Mouse (Mus musculus) MEL (cell line): ENCODE data around the gene Gm12185.
"Not testable (repeated sequence)": the region's sequence is repeated elsewhere in the genome, so short reads cannot be mapped to it uniquely, and the experiment has no call there.

Experiments
- CTCF ChIP-seq, 3 experiments: IDR thresholded peaks in 2 of 3; conservative IDR thresholded peaks in 1 of 3; 2 replicates each; pipeline ENCODE4 v1.5.1; 2011 to 2012; ENCODE audit warnings: low read length in 3 of 3, low read depth in 2 of 3, mild to moderate bottlenecking in 2 of 3, improper control_type of control experiment in 1 of 3, inconsistent platforms in 1 of 3, mixed read lengths in 1 of 3, moderate library complexity in 1 of 3; ENCODE audit not compliant: control insufficient read depth in 1 of 3, insufficient read depth in 1 of 3, poor library complexity in 1 of 3, severe bottlenecking in 1 of 3
- GABPA ChIP-seq: IDR thresholded peaks from 2 replicates; pipeline ENCODE4 v1.6.1; 2012; ENCODE audit warnings: low read depth, mild to moderate bottlenecking, inconsistent platforms, low read length, improper control_type of control experiment, moderate library complexity
- NRF1 ChIP-seq: IDR thresholded peaks from 2 replicates; pipeline ENCODE4 v1.6.1; 2014; ENCODE audit warnings: low read depth, mild to moderate bottlenecking, inconsistent platforms, low read length, improper control_type of control experiment, moderate library complexity; ENCODE audit not compliant: poor library complexity, insufficient read depth, severe bottlenecking
- POLR2A ChIP-seq, 2 experiments: IDR thresholded peaks; 2 replicates each; pipeline ENCODE4 v1.6.1; 2011 to 2012; ENCODE audit warnings: low read length in 2 of 2, mild to moderate bottlenecking in 2 of 2, control low read depth in 1 of 2, improper control_type of control experiment in 1 of 2, low read depth in 1 of 2, moderate library complexity in 1 of 2; ENCODE audit not compliant: control insufficient read depth in 1 of 2, insufficient read depth in 1 of 2, poor library complexity in 1 of 2
- SIN3A ChIP-seq: IDR thresholded peaks from 2 replicates; pipeline ENCODE4 v1.6.1; 2012; ENCODE audit warnings: low read length, improper control_type of control experiment, inconsistent platforms
- USF1 ChIP-seq: IDR thresholded peaks from 2 replicates; pipeline ENCODE4 v1.6.1; 2014; ENCODE audit warnings: low read depth, mild to moderate bottlenecking, inconsistent platforms, low read length, improper control_type of control experiment, moderate library complexity

DNA sequence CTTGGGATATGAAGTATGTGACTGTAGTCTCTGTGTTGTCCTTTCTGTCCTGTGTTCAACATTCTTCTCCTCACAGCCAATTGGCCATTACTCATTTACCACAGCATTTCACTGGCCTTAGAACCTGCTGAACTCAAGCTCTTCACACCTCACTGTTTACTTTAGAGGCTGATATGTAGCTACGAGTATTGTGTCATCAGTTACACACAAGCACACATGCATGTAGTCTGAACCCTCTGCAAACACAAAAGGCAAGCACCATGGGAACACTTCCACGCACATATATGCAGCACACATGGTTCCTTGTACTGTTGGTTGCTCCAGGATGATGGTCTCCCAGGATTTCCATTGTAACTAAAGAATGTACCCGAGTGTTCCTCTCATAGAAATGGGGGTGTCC, 56.7 kb downstream of the Gm12185 start:
- TF ChIP-seq POLR2A (IDR thresholded peaks at IDR 0.05; ENCODE audit: control insufficient read depth in 1 of 2, insufficient read depth in 1 of 2, low read depth in 1 of 2, low read length in 2 of 2, poor library complexity in 1 of 2); USF1; SIN3A; NRF1; GABPA; CTCF (IDR thresholded peaks at IDR 0.05 in 2 of 3, conservative IDR thresholded peaks at IDR 0.05 in 1 of 3; ENCODE audit: control insufficient read depth in 1 of 3, insufficient read depth in 1 of 3, low read depth in 2 of 3, low read length in 3 of 3, poor library complexity in 1 of 3, severe bottlenecking in 1 of 3): not testable (repeated sequence)
